Mouse (Mus musculus) thymus, adult 2 months (tissue): ENCODE measurements around the gene Dst.

ENCODE experiments used
- CTCF ChIP-seq: fragments of 200-500 bp; IDR thresholded peaks from 2 replicates; pipeline ENCODE4 v1.5.1; 2012; ENCODE audit warnings: mild to moderate bottlenecking, control low read depth, low read length, moderate library complexity, borderline replicate concordance; ENCODE audit not compliant: control insufficient read depth, poor library complexity, insufficient read depth; ENCODE audit errors: extremely low read depth
- POLR2A ChIP-seq: fragments of 200-500 bp; IDR thresholded peaks from 2 replicates; pipeline ENCODE4 v1.6.1; 2012; ENCODE audit warnings: mild to moderate bottlenecking, low read length, control low read depth, moderate library complexity; ENCODE audit not compliant: control insufficient read depth, poor library complexity, insufficient read depth; ENCODE audit errors: extremely low read depth

DNA sequence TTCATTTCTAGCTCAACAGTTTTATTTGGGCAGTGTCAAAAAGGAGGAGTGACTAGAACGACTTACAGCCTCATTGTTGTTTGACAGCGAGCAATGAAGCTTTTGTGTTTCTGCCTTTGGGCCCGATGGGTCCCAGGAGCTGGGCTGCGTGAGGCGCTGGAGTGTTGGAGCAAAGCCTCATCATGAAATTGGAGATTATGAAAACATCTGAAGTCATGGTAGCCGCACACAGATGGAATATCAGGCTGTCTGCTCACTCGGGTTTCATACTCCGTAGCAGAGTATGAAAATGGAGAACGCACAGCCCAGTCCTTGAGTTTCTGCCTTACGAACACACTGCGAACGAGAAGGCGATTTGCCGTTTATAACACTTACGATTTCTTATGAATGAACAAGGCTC lies 108.8 kb downstream of the Dst start:
- TF ChIP-seq POLR2A = no peak
- no peak for TF ChIP-seq CTCF
